ENCODE assay signal across 8 mouse cellular contexts in the genomic region with DNA sequence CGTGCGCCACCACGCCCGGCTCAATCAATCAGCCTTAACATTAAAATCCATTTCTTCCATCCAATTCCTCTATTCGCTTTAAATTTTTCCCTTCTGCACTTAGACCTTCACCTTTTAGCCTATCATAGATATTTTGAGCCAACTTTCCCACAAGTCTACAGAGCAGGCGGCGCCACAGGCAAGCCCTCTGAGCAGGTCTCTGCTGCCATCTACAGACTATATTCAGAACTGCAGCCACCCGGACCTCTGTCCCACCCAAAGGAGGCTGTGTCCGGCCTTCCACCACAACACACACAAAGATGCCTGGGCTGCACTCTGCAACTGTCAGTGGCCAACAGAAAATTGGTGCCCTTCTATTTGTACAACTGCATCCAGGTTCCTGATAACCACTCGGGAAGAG. TPM values are rescaled to one million over a fixed set of nuclear protein-coding genes. Genes with fewer than 3 reads are reported as not detected.
A peak's percentile ranks its signal among the peaks of the same experiment; 100 is the strongest.
DNase-seq lines count a peak whose midpoint lies in the region; ATAC-seq and TF ChIP-seq lines count a peak whose summit lies in the region.

No protein-coding gene starts in this region.

- H3K4me3 ChIP-seq in intestine, embryonic 14.5 days (ENCODE audit: low read depth, low read length), result no peak overlapping the region
- no peak overlapping the region for H3K4me3 ChIP-seq in intestine, embryonic 16.5 days (ENCODE audit: low read length)
- no peak overlapping the region for H3K4me3 ChIP-seq in cerebellum, adult 2 months (replicated peaks; ENCODE audit: insufficient read depth, low read depth, low read length)
- H3K4me3 ChIP-seq in limb, embryonic 10.5 days, result no peak overlapping the region
- H3K4me3 ChIP-seq in midbrain, postnatal 0 days (ENCODE audit: low read depth, low read length), result no peak overlapping the region

- TF ChIP-seq CTCF in cerebellum, adult 2 months (IDR thresholded peaks at IDR 0.05; ENCODE audit: borderline replicate concordance, insufficient read depth, low read depth, low read length), result peak; percentile 97
- TF ChIP-seq CTCF in midbrain, postnatal 0 days (IDR thresholded peaks at IDR 0.05), result peak; percentile 97

- no peak overlapping the region for H3K9ac ChIP-seq in intestine, embryonic 14.5 days (ENCODE audit: low read length)
- H3K9ac ChIP-seq in intestine, embryonic 16.5 days (ENCODE audit: low read depth, low read length), result no peak overlapping the region
- H3K9ac ChIP-seq in midbrain, postnatal 0 days (replicated peaks; ENCODE audit: low read length, poor library complexity, severe bottlenecking), result no peak overlapping the region

- no peaks in the 10 kb centered on the region for H3K9me3 ChIP-seq in intestine, embryonic 14.5 days (ENCODE audit: control insufficient read depth, low read length)
- no peaks in the 10 kb centered on the region for H3K9me3 ChIP-seq in intestine, embryonic 16.5 days (ENCODE audit: control insufficient read depth, low read length)
- no peaks in the 10 kb centered on the region for H3K9me3 ChIP-seq in limb, embryonic 10.5 days (replicated peaks)
- H3K9me3 ChIP-seq in midbrain, postnatal 0 days (ENCODE audit: low read length), result no peaks in the 10 kb centered on the region

- no peak overlapping the region for H3K4me2 ChIP-seq in intestine, embryonic 14.5 days (ENCODE audit: low read length)
- H3K4me2 ChIP-seq in intestine, embryonic 16.5 days (ENCODE audit: low read depth, low read length), result no peak overlapping the region
- H3K4me2 ChIP-seq in midbrain, postnatal 0 days (ENCODE audit: low read depth, low read length, poor library complexity, severe bottlenecking), result no peak overlapping the region

- 0 out of 2 replicates have a peak, but pooled peaks cover 5% of the 10 kb centered on the region for H3K27me3 ChIP-seq in intestine, embryonic 14.5 days (replicated peaks; ENCODE audit: control insufficient read depth, insufficient read depth, low read length)
- peaks cover 4% of the 10 kb centered on the region; the same call in 1 of the 2 replicates for H3K27me3 ChIP-seq in intestine, embryonic 16.5 days (replicated peaks; ENCODE audit: control insufficient read depth, insufficient read depth, low read length)
- H3K27me3 ChIP-seq in cerebellum, adult 2 months (ENCODE audit: control insufficient read depth, insufficient read depth, low read length), result no peaks in the 10 kb centered on the region
- peaks cover 38% of the 10 kb centered on the region for H3K27me3 ChIP-seq in limb, embryonic 10.5 days (ENCODE audit: low read depth, poor library complexity, severe bottlenecking)
- H3K27me3 ChIP-seq in midbrain, postnatal 0 days (ENCODE audit: insufficient read depth, low read length), result peaks cover 25% of the 10 kb centered on the region; the same call in 1 of the 2 replicates

- TF ChIP-seq POLR2A in cerebellum, adult 2 months (IDR thresholded peaks at IDR 0.05; ENCODE audit: borderline replicate concordance, insufficient read depth, low read length), result no peak

- no peak overlapping the region for H3K27ac ChIP-seq in intestine, embryonic 14.5 days (ENCODE audit: low read depth)
- no peak overlapping the region for H3K27ac ChIP-seq in intestine, embryonic 16.5 days (ENCODE audit: low read length)
- no peak overlapping the region for H3K27ac ChIP-seq in cerebellum, adult 2 months (ENCODE audit: insufficient read depth, low read length)
- H3K27ac ChIP-seq in limb, embryonic 10.5 days, result no peak overlapping the region
- no peak overlapping the region for H3K27ac ChIP-seq in midbrain, postnatal 0 days (ENCODE audit: low read depth, low read length)

- no peak for ATAC-seq in intestine, embryonic 14.5 days (replicated peaks; ENCODE audit: low FRiP score, low TSS enrichment, low read depth)
- no peak for ATAC-seq in intestine, embryonic 16.5 days
- ATAC-seq in midbrain, postnatal 0 days (ENCODE audit: low FRiP score), result no peak; the same call in 1 of the 2 replicates

- WGBS in intestine, embryonic 14.5 days, result 22% methylated on average over 10 of the region's 10 CpGs
- 29% methylated on average over 10 of the region's 10 CpGs for WGBS in intestine, embryonic 16.5 days
- 38% methylated on average over 10 of the region's 10 CpGs for WGBS in cerebellum, adult 2 months
- WGBS in limb, embryonic 10.5 days, result 29% methylated on average over 10 of the region's 10 CpGs
- 29% methylated on average over 10 of the region's 10 CpGs for WGBS in midbrain, postnatal 0 days

- peaks cover 13% of the 10 kb centered on the region; the same call in 1 of the 2 replicates for H3K4me1 ChIP-seq in intestine, embryonic 14.5 days (replicated peaks; ENCODE audit: control insufficient read depth, insufficient read depth, low read length)
- H3K4me1 ChIP-seq in intestine, embryonic 16.5 days (ENCODE audit: control insufficient read depth, insufficient read depth, low read length), result peaks cover 11% of the 10 kb centered on the region
- no peaks in the 10 kb centered on the region for H3K4me1 ChIP-seq in cerebellum, adult 2 months (ENCODE audit: control insufficient read depth, insufficient read depth, low read length)
- peaks cover 31% of the 10 kb centered on the region for H3K4me1 ChIP-seq in limb, embryonic 10.5 days
- peaks cover 9% of the 10 kb centered on the region; the same call in 1 of the 2 replicates for H3K4me1 ChIP-seq in midbrain, postnatal 0 days (ENCODE audit: insufficient read depth, low read length)

- DNase-seq in intestine, embryonic 14.5 days (ENCODE audit: low spot score), result peak; percentile 96
- DNase-seq in cerebellum, adult 2 months, result peak; percentile 78 to 88
- peak; percentile 60 for DNase-seq in forelimb bud, embryonic 11.5 days (ENCODE audit: low read depth, low spot score)
- DNase-seq in kidney, adult 18-20 months, result peak; percentile 87
- DNase-seq in limb, embryonic 10.5 days (ENCODE audit: low spot score), result peak; percentile 88
- peak; percentile 76 for DNase-seq in midbrain, postnatal 0 days (ENCODE audit: low spot score)
- peak; percentile 85 to 94 for DNase-seq in spleen, postnatal 4 days (ENCODE audit: low spot score in 2 of 2)

- no peaks in the 10 kb centered on the region for H3K36me3 ChIP-seq in intestine, embryonic 14.5 days (ENCODE audit: control insufficient read depth, insufficient read depth, low read length)
- no peaks in the 10 kb centered on the region for H3K36me3 ChIP-seq in intestine, embryonic 16.5 days (ENCODE audit: control insufficient read depth, insufficient read depth, low read length)
- no peaks in the 10 kb centered on the region for H3K36me3 ChIP-seq in limb, embryonic 10.5 days
- H3K36me3 ChIP-seq in midbrain, postnatal 0 days (ENCODE audit: insufficient read depth, low read length), result no peaks in the 10 kb centered on the region

RNA-seq across cellular contexts. Expression of gene Mapkapk3, which starts 1.2 kb away (rescaled TPM):
- polyA plus RNA-seq in intestine, embryonic 14.5 days (2014; fragmentation: Nextera tagmentation; extraction: Ambion mirVana), result 21.2 and 23.2 TPM in 2 replicates
- polyA plus RNA-seq in intestine, embryonic 16.5 days (2015; fragmentation: Nextera tagmentation; extraction: Ambion mirVana), result 41.1 and 47.6 TPM in 2 replicates
- 10.5 and 11.7 TPM in 2 replicates for polyA plus RNA-seq in cerebellum, adult 2 months (2012; rRNA removed)
- polyA plus RNA-seq in limb, embryonic 10.5 days (2016; fragmentation: Nextera tagmentation; extraction: Ambion mirVana), result 5.3 and 5.9 TPM in 2 replicates
- 2.3 and 3.2 TPM in 2 replicates for total RNA-seq in midbrain, postnatal 0 days (2014; rRNA removed)
- polyA plus RNA-seq in midbrain, postnatal 0 days (2015; fragmentation: Nextera tagmentation; extraction: Ambion mirVana), result 1.3 and 2.2 TPM in 2 replicates

RNA-seq across cellular contexts. Expression of gene Cish, which starts 4.9 kb away (rescaled TPM):
- 8.9 and 9.6 TPM in 2 replicates for polyA plus RNA-seq in intestine, embryonic 14.5 days (2014; fragmentation: Nextera tagmentation; extraction: Ambion mirVana)
- polyA plus RNA-seq in intestine, embryonic 16.5 days (2015; fragmentation: Nextera tagmentation; extraction: Ambion mirVana), result 17.5 and 19.9 TPM in 2 replicates
- polyA plus RNA-seq in cerebellum, adult 2 months (2012; rRNA removed), result 4.1 and 4.3 TPM in 2 replicates
- 4.3 and 5.1 TPM in 2 replicates for polyA plus RNA-seq in limb, embryonic 10.5 days (2016; fragmentation: Nextera tagmentation; extraction: Ambion mirVana)
- 2.4 and 6.0 TPM in 2 replicates for total RNA-seq in midbrain, postnatal 0 days (2014; rRNA removed)
- 6.5 and 6.7 TPM in 2 replicates for polyA plus RNA-seq in midbrain, postnatal 0 days (2015; fragmentation: Nextera tagmentation; extraction: Ambion mirVana)

RNA-seq across cellular contexts. Expression of gene Hemk1, which starts 47.3 kb away (rescaled TPM):
- 10.4 and 12.8 TPM in 2 replicates for polyA plus RNA-seq in intestine, embryonic 14.5 days (2014; fragmentation: Nextera tagmentation; extraction: Ambion mirVana)
- polyA plus RNA-seq in intestine, embryonic 16.5 days (2015; fragmentation: Nextera tagmentation; extraction: Ambion mirVana), result 11.2 and 11.8 TPM in 2 replicates
- 27.8 and 31.7 TPM in 2 replicates for polyA plus RNA-seq in cerebellum, adult 2 months (2012; rRNA removed)
- 10.3 and 12.2 TPM in 2 replicates for polyA plus RNA-seq in limb, embryonic 10.5 days (2016; fragmentation: Nextera tagmentation; extraction: Ambion mirVana)
- 15.8 and 21.3 TPM in 2 replicates for total RNA-seq in midbrain, postnatal 0 days (2014; rRNA removed)
- 15.9 and 19.4 TPM in 2 replicates for polyA plus RNA-seq in midbrain, postnatal 0 days (2015; fragmentation: Nextera tagmentation; extraction: Ambion mirVana)

RNA-seq across cellular contexts. Expression of gene 6430571L13Rik, which starts 49.5 kb away (rescaled TPM):
- 0.28 and 0.31 TPM in 2 replicates for polyA plus RNA-seq in intestine, embryonic 14.5 days (2014; fragmentation: Nextera tagmentation; extraction: Ambion mirVana)
- polyA plus RNA-seq in intestine, embryonic 16.5 days (2015; fragmentation: Nextera tagmentation; extraction: Ambion mirVana), result 0.21 and 0.26 TPM in 2 replicates
- polyA plus RNA-seq in cerebellum, adult 2 months (2012; rRNA removed), result 44.9 and 52.5 TPM in 2 replicates
- 0.72 and 0.74 TPM in 2 replicates for polyA plus RNA-seq in limb, embryonic 10.5 days (2016; fragmentation: Nextera tagmentation; extraction: Ambion mirVana)
- 11.0 and 13.6 TPM in 2 replicates for total RNA-seq in midbrain, postnatal 0 days (2014; rRNA removed)
- 10.4 and 11.1 TPM in 2 replicates for polyA plus RNA-seq in midbrain, postnatal 0 days (2015; fragmentation: Nextera tagmentation; extraction: Ambion mirVana)

RNA-seq across cellular contexts. Expression of gene Dock3, which starts 59.2 kb away (rescaled TPM):
- 0.57 and 0.82 TPM in 2 replicates for polyA plus RNA-seq in intestine, embryonic 14.5 days (2014; fragmentation: Nextera tagmentation; extraction: Ambion mirVana)
- 0.64 and 1.2 TPM in 2 replicates for polyA plus RNA-seq in intestine, embryonic 16.5 days (2015; fragmentation: Nextera tagmentation; extraction: Ambion mirVana)
- polyA plus RNA-seq in cerebellum, adult 2 months (2012; rRNA removed), result 121 and 129 TPM in 2 replicates
- polyA plus RNA-seq in limb, embryonic 10.5 days (2016; fragmentation: Nextera tagmentation; extraction: Ambion mirVana), result 0.76 and 0.85 TPM in 2 replicates
- total RNA-seq in midbrain, postnatal 0 days (2014; rRNA removed), result 56.3 and 58.8 TPM in 2 replicates
- polyA plus RNA-seq in midbrain, postnatal 0 days (2015; fragmentation: Nextera tagmentation; extraction: Ambion mirVana), result 17.7 and 20.5 TPM in 2 replicates
